Mouse (Mus musculus) heart, postnatal 14 days (tissue): Measurements from ENCODE around the gene Lpp. TPM values are rescaled to one million over a fixed set of nuclear protein-coding genes. Genes with fewer than 3 reads are reported as not detected.

Experiments used
- DNase-seq, 2 experiments: peaks; one replicate each; pipeline ENCODE4 v3.0.0; 2021 to 2022
- intact Hi-C: fragments of 180-260 bp; cut with DNase I; formaldehyde crosslinking; loops from one replicate; pipeline ENCODE4 v1.15.1; 2025
- total RNA-seq, 2 experiments: library from RNA; stranded (reverse); gene quantifications; 2 replicates each; pipeline ENCODE4 v1.2.3; 2021

The Lpp gene
- total RNA-seq, 2 experiments from 2014 or later = 46.8 to 47.5 TPM

DNA sequence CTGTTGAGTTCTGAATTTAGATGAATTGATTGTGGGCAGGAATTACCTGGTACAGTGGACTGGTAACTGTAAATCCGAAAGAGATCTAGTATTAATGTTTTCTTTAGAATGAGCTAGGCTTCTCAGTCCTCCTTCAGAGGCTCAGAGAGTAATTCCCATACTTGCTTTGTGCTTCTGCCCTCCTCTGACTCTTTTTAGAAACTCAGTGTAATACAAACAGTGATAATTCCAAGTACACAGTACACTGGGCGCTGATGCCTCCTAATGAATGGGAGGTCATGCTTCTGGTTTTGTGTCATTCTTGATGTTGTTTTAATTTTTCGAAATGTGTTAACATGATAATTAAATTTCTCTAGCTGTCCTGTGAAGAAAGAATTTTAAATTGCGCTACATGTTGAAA lies 347.4 kb downstream of the Lpp start:
- no peak for DNase-seq
- intact Hi-C loops = loop anchor here (10.0 kb wide), 1 partner anchor 324 kb away; no protein-coding TSS in a partner anchor

DNA sequence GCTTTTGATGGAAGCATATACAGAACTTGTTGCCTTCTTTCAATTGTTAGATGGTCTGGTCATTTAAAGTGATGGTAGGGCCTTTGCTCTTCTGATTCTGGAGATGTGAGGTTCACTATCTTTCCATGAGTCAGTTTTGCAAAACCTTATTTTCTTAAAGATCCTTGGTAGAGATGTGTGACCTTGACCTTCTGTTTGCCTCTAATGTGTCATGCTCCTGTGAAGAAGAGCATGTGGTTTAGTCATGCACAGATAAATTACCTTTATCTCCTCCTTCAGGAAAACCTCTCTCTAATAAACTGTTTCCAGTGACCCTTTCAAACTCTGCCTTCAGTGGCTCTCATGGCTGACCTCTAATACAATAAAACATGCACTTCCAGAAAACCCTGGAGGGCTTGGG lies 356.5 kb downstream of the Lpp start:
- DNase-seq = no peak

DNA sequence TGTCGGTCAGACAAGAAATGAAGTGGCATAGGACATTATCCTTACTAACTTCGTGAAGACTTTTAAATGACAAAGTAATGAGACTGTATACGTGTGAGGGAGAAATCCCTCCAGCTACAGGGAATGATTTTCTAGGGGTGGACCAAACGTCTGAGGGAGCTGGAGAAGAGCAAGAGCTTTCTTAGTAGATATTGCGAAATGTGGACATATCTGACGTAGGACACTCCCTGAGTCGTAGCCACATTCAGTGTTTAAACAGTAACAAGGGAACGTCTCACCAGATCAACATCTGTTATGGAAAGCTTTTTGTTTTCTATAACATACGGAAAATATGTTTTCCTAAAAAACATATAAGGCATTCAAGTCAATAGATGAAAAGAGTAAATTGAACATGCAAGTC lies 362.8 kb downstream of the Lpp start:
- DNase-seq = no peak
- intact Hi-C loops = no loop called here

More for the DNA sequence above, 356.5 kb downstream of the Lpp start:
- intact Hi-C loops = loop anchor here (10.0 kb wide), 1 partner anchor 315 kb away; no protein-coding TSS in a partner anchor

GRCm38 (mm10) chr16:24766051-24766450 lies 372.7 kb downstream of the Lpp start:
- intact Hi-C loops = no loop called here
- DNase-seq = no peak

- intact Hi-C loops = no loop called here
- DNase-seq = no peak
These were observed 373.3 kb downstream of the Lpp start for GRCm38 (mm10) chr16:24766596-24766995.

GRCm38 (mm10) chr16:24777053-24777452 lies 383.7 kb downstream of the Lpp start:
- intact Hi-C loops = no loop called here
- DNase-seq = no peak

DNA sequence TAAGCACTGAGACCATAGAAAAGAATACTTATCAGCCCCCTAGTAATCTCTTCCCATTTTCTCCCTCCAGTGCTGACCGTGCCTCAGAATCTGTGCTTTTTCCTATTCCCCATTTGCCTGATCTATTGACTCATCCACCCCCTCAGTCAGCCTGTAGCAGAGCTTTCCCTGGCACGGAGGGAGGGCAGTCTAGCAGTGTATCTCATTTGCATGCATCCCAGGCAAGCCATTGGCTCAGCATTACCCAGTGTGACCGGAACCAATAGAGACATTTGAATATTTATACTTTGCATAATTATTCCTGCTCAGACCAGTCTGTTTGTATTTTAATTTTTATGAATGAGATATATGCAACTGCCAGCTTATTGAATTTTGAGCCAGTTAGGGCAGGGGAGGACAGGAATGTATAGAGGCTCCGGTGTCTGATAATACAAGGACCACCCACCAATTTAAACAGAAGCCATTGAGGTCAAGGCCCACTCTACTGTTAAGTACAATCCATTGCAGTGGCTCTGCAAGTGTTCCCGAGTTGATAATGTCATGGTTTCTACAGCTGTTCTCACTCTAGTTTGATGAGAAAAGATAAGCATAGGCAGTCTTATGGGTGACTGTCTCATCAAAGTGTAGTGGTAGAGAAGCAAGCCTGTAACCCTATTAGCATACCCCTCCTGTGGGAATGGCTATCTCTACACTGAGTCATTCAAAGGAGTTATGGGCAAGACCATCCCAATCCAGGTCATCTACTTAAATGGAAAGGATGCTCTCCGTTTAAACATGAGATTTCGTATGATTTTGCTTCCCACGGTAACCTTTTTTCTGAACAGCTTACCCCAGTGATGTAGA lies 385.3 kb downstream of the Lpp start:
- intact Hi-C loops = no loop called here
- no peak for DNase-seq

DNA sequence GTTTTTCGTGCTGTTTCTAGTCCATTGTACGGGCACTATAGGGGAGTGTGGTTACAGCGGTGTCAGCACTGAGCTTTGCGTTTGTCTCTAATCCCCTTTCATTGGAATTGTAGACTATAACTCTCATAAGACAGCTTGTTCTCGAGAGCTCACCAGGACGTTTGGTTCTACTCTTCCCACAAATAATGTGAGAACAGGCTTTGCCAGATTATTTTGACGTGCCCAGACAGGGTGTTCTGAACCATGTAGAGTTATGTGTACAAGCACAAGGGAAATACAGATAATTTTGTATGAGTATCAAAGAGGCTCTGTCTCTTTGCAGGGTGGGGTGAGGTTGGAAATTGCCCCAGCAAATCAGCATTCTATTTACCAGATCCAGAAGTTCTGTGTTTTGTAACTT lies 387.2 kb downstream of the Lpp start:
- intact Hi-C loops = no loop called here
- no peak for DNase-seq

- DNase-seq = no peak
- intact Hi-C loops = no loop called here
These were observed 388.6 kb downstream of the Lpp start for GRCm38 (mm10) chr16:24781922-24782321.

- intact Hi-C loops = no loop called here
- DNase-seq = no peak
These were observed 392.3 kb downstream of the Lpp start for GRCm38 (mm10) chr16:24785651-24786050.

DNA sequence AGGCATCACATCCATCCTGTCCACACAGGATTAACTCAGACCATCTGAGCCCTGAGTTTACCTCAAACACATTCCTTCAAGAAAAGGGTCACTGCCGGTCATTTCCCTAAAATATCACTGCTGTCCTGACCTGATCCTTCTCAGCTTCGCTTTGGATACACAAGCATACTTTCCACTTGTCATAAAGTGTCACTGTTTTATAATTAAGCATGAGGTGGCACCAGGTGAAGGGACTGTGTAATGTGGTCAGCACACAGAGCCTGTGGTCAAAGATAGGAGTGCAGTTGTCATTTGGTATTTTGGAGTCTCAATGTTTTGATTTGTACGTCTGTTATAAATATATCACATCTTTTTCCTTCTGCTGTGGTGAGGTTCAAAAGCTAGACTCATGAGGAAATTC lies 395.7 kb downstream of the Lpp start:
- intact Hi-C loops = no loop called here
- DNase-seq = no peak

GRCm38 (mm10) chr16:24791387-24791786 lies 398.1 kb downstream of the Lpp start:
- DNase-seq = no peak
- intact Hi-C loops = no loop called here

DNA sequence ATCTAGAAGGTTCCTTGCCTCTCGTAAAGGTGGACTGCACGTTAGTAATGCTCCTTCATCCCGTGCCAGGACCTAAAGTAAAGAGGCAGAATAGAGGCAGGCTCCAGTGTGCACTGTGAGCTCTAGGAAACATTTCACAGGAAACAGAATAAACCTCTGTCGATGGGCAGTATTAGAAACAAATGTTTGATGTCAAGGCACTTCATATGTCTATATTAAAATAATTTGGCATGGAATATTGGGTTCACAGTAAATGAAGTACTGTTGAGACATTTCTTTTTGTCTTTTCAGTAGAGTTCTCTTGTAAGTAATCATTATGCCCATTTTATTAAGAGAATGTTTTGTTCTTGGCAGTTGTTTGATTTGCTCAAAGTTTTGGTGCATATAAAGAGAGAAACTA lies 398.7 kb downstream of the Lpp start:
- intact Hi-C loops = no loop called here

GRCm38 (mm10) chr16:24792836-24793235 lies 399.5 kb downstream of the Lpp start:
- DNase-seq = no peak
- intact Hi-C loops = no loop called here

More for the DNA sequence above, 398.7 kb downstream of the Lpp start:
- DNase-seq = no peak

DNA sequence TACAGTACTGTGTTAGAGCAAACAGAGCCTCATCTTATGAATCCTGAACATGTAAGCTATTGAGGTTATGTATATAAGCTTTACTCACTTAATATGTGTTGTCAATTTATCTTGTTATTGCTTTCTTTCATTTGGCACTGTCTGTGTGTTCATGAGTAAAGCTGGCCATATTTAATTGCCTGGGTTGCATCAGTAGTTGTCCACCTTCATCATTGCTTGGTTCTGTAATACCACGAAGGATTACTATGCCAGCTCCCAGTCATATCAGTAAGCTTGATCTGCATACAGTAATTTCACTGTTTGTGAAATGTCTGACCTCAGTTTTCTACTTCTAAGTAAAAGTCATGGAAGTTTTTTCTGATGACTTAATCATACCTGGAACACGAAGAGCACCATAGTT lies 401.4 kb downstream of the Lpp start:
- no peak for DNase-seq
- intact Hi-C loops = no loop called here

DNA sequence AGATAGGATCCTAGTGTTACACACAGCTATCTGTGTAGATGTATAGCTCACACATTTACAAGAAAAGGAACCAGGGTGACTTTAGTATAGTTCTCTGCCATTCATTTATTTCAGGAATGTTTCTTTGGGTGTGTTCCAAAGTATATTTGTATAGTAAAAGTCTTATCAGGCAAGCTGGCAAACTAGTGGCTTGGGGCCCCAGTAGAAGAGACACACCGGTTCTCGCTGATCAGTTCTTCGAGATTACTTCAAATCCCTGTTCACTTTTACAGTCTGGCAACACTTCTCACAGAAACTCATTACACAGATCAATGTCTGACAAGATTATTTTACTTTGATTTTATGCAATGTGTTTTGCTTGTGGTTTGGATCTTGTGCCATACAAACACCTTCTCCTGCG lies 408.0 kb downstream of the Lpp start:
- DNase-seq = no peak
- intact Hi-C loops = no loop called here

- intact Hi-C loops = no loop called here
- no peak for DNase-seq
These were observed 408.5 kb downstream of the Lpp start for GRCm38 (mm10) chr16:24801780-24802179.

DNA sequence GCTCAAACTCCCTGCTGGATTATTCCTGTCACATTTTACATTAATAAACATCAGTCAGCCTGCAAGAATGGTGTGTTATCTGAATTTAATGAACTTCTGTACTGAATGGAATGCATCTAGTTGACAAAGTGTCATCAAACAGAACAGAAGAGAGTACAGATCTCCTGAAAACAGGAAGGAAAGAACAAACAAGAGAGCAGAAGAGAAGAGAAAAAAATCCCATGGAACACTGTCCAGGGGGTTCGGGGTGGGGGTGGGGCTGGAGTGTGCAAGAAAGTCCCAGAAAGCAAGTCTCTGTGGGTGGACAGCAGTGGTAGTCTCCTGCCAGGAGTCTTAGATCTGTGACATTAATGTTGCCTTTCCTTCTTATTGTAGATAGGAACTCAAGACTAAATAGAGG lies 412.8 kb downstream of the Lpp start:
- no peak for DNase-seq
- intact Hi-C loops = no loop called here

- no peak for DNase-seq
- intact Hi-C loops = no loop called here
These were observed 414.3 kb downstream of the Lpp start for GRCm38 (mm10) chr16:24807565-24807964.

DNA sequence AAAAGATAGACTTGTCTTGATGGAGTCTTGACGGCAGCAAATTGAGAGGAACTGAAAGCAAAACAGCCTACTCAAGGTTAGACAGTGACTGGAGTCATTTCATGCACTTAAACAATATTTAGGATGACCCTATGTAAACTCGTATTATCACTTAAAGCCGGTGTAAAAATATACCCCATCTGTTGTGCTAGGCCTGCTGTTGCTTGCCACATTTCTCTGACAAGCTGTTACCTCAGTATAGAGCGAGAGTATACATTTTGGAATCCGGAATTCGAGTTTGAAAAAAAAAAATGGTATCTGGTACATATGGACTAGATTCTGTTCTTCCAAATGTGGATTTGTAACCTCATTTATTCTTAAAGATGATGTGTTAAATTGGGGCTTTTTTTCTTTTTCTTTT lies 416.5 kb downstream of the Lpp start:
- no peak for DNase-seq
- intact Hi-C loops = no loop called here

DNA sequence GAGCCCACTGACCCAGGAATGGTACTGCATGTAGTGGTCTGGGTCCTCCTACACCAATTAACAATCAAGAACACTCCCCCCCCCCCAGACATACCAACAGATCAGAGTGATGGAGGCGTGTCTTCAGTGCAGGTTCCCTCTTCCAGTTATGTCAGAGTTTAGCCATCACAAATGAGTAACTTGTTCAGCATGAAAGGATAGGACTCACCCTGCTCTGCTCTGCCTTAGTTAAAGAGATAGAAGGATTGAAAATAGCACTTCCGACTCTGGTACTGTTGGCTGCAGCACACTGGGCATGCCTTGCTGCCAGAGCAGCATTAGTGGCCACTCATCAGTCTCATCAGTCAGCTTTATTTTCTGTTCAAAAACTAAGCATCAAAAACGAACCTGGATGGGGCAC lies 423.3 kb downstream of the Lpp start:
- no peak for DNase-seq
- intact Hi-C loops = no loop called here

DNA sequence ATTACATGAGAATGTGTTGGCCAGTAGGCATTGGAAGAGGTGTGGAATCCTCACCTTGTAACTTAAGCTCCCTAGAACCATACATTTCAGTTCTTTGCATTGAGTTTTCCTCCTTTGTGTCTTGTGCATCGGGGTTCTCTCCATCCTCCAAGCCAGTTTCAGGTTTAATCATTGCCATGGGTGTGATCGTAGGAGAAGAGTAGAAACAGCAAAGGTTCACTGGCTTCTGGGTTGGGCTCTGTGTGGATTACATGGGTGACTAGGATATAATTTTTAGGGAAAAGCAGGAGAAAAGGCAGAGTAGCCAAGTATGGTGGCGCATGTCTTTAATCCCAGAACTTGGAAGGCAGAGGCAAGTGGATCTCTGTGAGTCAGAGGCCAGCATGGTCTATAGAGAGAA lies 424.1 kb downstream of the Lpp start:
- intact Hi-C loops = no loop called here
- no peak for DNase-seq

DNA sequence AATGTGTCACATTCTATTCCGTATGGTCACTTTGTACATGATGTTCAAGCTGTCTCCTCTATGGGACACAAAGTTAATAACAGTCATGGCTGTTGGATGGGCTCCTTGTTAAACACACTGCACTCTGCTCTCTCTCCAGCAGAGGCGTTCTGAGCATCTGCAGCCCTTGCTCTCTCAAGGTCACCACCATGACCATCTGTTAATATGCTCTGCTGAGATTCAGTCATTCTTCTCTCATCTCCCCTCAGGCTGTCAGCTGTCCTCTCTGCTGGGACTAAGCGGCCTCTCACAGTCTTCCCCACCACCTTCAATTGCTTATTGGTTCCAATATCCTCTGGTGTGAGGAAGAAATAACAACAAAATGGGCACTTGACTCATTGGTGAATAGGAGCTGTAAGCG lies 425.8 kb downstream of the Lpp start:
- peak in 1 of 2 experiments; percentile 14 for DNase-seq
- intact Hi-C loops = no loop called here
